Mouse (Mus musculus) CH12.LX (cell line): ENCODE results near the gene 4930596D02Rik.

ENCODE experiments used
- CTCF ChIP-seq, 2 experiments: IDR thresholded peaks in 1 of 2; conservative IDR thresholded peaks in 1 of 2; 2 replicates each; pipeline ENCODE4 v1.5.1; 2011 to 2012; ENCODE audit warnings: low read depth in 2 of 2, low read length in 2 of 2, improper control_type of control experiment in 1 of 2, inconsistent platforms in 1 of 2, mild to moderate bottlenecking in 1 of 2, moderate library complexity in 1 of 2
- ETS1 ChIP-seq: conservative IDR thresholded peaks from 2 replicates; pipeline ENCODE4 v1.6.1; 2012; ENCODE audit warnings: low read depth, mild to moderate bottlenecking, inconsistent platforms, low read length, improper control_type of control experiment, moderate library complexity
- HCFC1 ChIP-seq: IDR thresholded peaks from 2 replicates; pipeline ENCODE4 v1.6.1; 2012; ENCODE audit warnings: low read depth, mild to moderate bottlenecking, inconsistent platforms, low read length, improper control_type of control experiment
- JUND ChIP-seq: conservative IDR thresholded peaks from 2 replicates; pipeline ENCODE4 v1.6.1; 2011; ENCODE audit warnings: low read depth, low read length, improper control_type of control experiment
- KAT2A ChIP-seq: IDR thresholded peaks from 2 replicates; pipeline ENCODE4 v1.6.1; 2012; ENCODE audit warnings: low read length, improper control_type of control experiment, inconsistent platforms; ENCODE audit not compliant: insufficient replicate concordance
- MAX ChIP-seq: IDR thresholded peaks from 2 replicates; pipeline ENCODE4 v1.6.1; 2011; ENCODE audit warnings: low read length, improper control_type of control experiment
- NRF1 ChIP-seq: IDR thresholded peaks from 2 replicates; pipeline ENCODE4 v1.6.1; 2014; ENCODE audit warnings: low read depth, mild to moderate bottlenecking, inconsistent platforms, low read length, improper control_type of control experiment, moderate library complexity
- POLR2A ChIP-seq: IDR thresholded peaks from 2 replicates; pipeline ENCODE4 v1.6.1; 2011; ENCODE audit warnings: low read depth, mild to moderate bottlenecking, improper control_type of control experiment, low read length
- RCOR1 ChIP-seq: conservative IDR thresholded peaks from 2 replicates; pipeline ENCODE4 v1.6.1; 2012; ENCODE audit warnings: low read depth, mild to moderate bottlenecking, inconsistent platforms, low read length, improper control_type of control experiment
- SMC3 ChIP-seq: IDR thresholded peaks from 2 replicates; pipeline ENCODE4 v1.6.1; 2011; ENCODE audit warnings: low read depth, low read length, improper control_type of control experiment
- USF2 ChIP-seq: conservative IDR thresholded peaks from 2 replicates; pipeline ENCODE4 v1.6.1; 2011; ENCODE audit warnings: low read depth, low read length, improper control_type of control experiment

DNA sequence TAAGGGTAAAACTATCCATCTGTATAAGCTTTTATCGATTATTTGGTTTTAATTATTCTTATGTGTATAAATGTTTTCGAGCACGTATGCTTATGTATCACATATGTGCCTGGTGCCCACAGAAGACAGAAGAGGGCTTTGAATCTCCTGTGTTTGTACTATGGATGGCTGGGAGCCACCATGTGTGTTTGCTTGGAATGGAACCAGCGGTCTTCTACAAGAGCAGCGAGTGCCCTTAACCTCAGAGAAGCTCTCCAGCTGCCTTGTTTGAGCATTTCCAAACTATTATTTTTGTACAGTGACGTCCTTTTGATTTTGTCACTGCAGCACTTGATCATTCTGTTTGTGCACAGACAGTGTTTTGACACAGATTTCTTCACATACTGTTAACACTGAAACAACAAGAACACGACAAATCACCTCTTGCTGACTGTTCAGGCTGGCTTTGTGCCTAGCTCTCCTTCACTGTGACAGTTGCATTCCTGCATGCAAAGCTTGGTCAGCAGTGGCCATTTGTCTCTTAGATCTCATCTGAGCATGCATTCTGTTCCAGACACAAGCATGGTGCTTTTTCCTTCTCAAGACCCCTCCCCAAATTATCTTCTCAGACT lies 30.4 kb upstream of the 4930596D02Rik start:
- TF ChIP-seq ETS1 = no peak
- no peak for TF ChIP-seq KAT2A
- no peak for TF ChIP-seq NRF1
- TF ChIP-seq RCOR1 = no peak
- TF ChIP-seq POLR2A = no peak
- TF ChIP-seq CTCF (conservative IDR thresholded peaks at IDR 0.05 in 1 of 2, IDR thresholded peaks at IDR 0.05 in 1 of 2; ENCODE audit: low read depth in 2 of 2, low read length in 2 of 2) = no peak
- no peak for TF ChIP-seq JUND
- TF ChIP-seq MAX = no peak
- no peak for TF ChIP-seq HCFC1
- no peak for TF ChIP-seq SMC3
- no peak for TF ChIP-seq USF2
